Mouse (Mus musculus) liver, embryonic 14.5 days (tissue): Measurements from ENCODE around the gene Mnd1. TPM values are rescaled to one million over a fixed set of nuclear protein-coding genes. Genes with fewer than 3 reads are reported as not detected.

Experiments used
- ATAC-seq: fragments of 200-750 bp; cut with Nextera tagmentation; 2 replicates; pipeline ENCODE4 v1.8.0; 2017; ENCODE audit warnings: moderate number of reproducible peaks, mild to moderate bottlenecking, moderate library complexity; ENCODE audit not compliant: insufficient read depth
- DNase-seq, 3 experiments: peaks; one replicate each; pipeline ENCODE4 v3.0.0-alpha.2; 2012 to 2013; ENCODE audit warnings: low read depth in 3 of 3, low spot score in 3 of 3
- H3K27ac ChIP-seq: fragments of 300-500 bp; sonication (generic); 2 replicates; pipeline ENCODE4 v1.5.1; 2014; ENCODE audit warnings: moderate library complexity, mild to moderate bottlenecking, control low read depth, inconsistent platforms
- H3K27me3 ChIP-seq: fragments of 300-500 bp; sonication (generic); 2 replicates; pipeline ENCODE4 v1.6.1; 2014; ENCODE audit warnings: mild to moderate bottlenecking, low read length, moderate library complexity; ENCODE audit not compliant: control insufficient read depth, insufficient read depth
- H3K36me3 ChIP-seq: fragments of 300-500 bp; sonication (generic); replicated peaks from 2 replicates; pipeline ENCODE4 v1.6.1; 2014; ENCODE audit warnings: low read depth; ENCODE audit not compliant: control insufficient read depth, insufficient read depth
- H3K4me1 ChIP-seq, 2 experiments: fragments of 200-500 bp in 1 of 2; fragments of 300-500 bp in 1 of 2; sonication (generic) in 1 of 2; replicated peaks; 2 replicates each; pipeline ENCODE4 v1.6.1; 2012 to 2014; ENCODE audit warnings: antibody characterized with exemption in 1 of 2, inconsistent platforms in 1 of 2, low read length in 1 of 2; ENCODE audit not compliant: control insufficient read depth in 2 of 2, insufficient read depth in 2 of 2
- H3K4me2 ChIP-seq: fragments of 300-500 bp; sonication (generic); 2 replicates; pipeline ENCODE4 v1.6.1; 2014; ENCODE audit warnings: low read depth, mild to moderate bottlenecking, control low read depth, moderate library complexity
- H3K4me3 ChIP-seq, 2 experiments: fragments of 200-500 bp in 1 of 2; fragments of 300-500 bp in 1 of 2; sonication (generic) in 1 of 2; 2 replicates each; pipeline ENCODE4 v1.5.1; 2012 to 2014; ENCODE audit warnings: low read depth in 2 of 2, low read length in 2 of 2, mild to moderate bottlenecking in 2 of 2, control low read depth in 1 of 2, inconsistent platforms in 1 of 2, moderate library complexity in 1 of 2; ENCODE audit not compliant: insufficient read depth in 1 of 2
- H3K9ac ChIP-seq: fragments of 300-500 bp; sonication (generic); replicated peaks from 2 replicates; pipeline ENCODE4 v1.6.1; 2014; ENCODE audit warnings: mild to moderate bottlenecking, control low read depth, moderate library complexity
- H3K9me3 ChIP-seq: fragments of 300-500 bp; sonication (generic); 2 replicates; pipeline ENCODE4 v1.6.1; 2016; ENCODE audit warnings: low read length, mixed read lengths; ENCODE audit not compliant: control insufficient read depth
- CTCF ChIP-seq: IDR thresholded peaks from 2 replicates; pipeline ENCODE4 v1.5.1; 2016; ENCODE audit warnings: antibody characterized with exemption, low read depth, control low read depth
- EP300 ChIP-seq: IDR thresholded peaks from 2 replicates; pipeline ENCODE4 v1.6.1; 2016; ENCODE audit warnings: antibody characterized with exemption, low read depth
- WGBS: fragments of 180-500 bp; shearing (Covaris S2); extraction: QIAGEN DNeasy Blood & Tissue Kit; methylation state at CpG from one replicate; pipeline ENCODE4 v1.1.7; 2014; ENCODE audit not compliant: insufficient replicate concordance; 5-methylcytosine and 5-hydroxymethylcytosine counted together
- polyA plus RNA-seq, 2 experiments: library from polyadenylated mRNA; depleted of rRNA in 1 of 2; stranded (reverse) in 1 of 2; unstranded in 1 of 2; fragments of >200 nt; fragmentation: Nextera tagmentation in 1 of 2; extraction: Ambion mirVana in 1 of 2; gene quantifications; 2 replicates each; pipeline versions ENCODE4 v1.2.1 to v1.2.3; 2012 to 2014

Gene Mnd1
- polyA plus RNA-seq, 2 experiments = 6.2 TPM

DNA sequence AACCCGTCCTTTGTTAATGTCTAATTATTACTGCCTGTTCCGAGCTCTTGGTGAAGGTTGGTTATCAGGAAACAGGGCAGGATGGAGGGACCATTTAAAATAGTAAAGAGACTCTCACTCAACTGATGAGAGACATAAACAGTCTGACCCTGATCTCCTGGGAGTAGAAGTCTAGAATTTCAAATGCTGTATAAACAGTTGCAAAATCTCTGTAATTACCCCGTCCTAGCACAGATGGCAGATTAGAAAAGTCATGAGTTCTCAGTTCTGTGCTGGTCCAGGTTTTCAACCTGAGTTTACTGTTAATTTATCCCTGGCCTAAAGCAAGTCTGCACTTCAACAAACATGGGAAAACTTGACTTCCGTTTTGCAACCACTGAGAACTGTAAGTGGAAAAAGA is 95.5 kb downstream of the Mnd1 start:
- Histone ChIP-seq H3K4me3 (no peak overlapping the region), H3K9ac (no peak overlapping the region), H3K9me3 (no peaks in the 10 kb centered on the region), H3K4me1 (no peaks in the 10 kb centered on the region), H3K27me3 (no peaks in the 10 kb centered on the region), H3K27ac (no peak overlapping the region), H3K4me2 (no peak overlapping the region), H3K36me3 (no peaks in the 10 kb centered on the region)
- WGBS = 46% methylated on average over 4 of the region's 4 CpGs
- TF ChIP-seq CTCF = no peak
- TF ChIP-seq EP300 = no peak
- DNase-seq (no peak), ATAC-seq (no peak)

DNA sequence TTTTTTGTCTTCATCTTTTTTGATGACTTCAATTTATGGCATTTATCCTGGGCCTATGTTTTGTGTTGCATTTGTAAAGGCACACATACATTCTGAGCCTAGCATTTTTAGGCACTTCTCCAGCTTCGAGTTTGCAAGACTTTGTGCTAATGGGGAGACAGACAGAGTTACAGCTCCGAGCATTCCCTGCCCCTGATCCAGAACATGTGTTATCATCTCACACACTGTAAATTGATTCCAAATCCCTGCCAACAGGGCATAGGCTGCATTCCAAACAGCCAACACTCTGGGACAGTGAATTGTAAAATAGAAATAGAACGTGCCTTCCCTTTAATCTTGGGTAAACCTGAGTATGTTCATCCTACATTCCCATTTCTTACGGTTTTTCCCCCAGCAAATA is 95.9 kb downstream of the Mnd1 start:
- H3K4me1 ChIP-seq = no peaks in the 10 kb centered on the region
- TF ChIP-seq CTCF (no peak), EP300 (no peak)
- no peaks in the 10 kb centered on the region for H3K9me3 ChIP-seq
- WGBS = 61% methylated on average over 4 of the region's 4 CpGs
- H3K4me3 ChIP-seq = no peak overlapping the region
- no peaks in the 10 kb centered on the region for H3K36me3 ChIP-seq
- ATAC-seq (no peak), DNase-seq (no peak)
- no peaks in the 10 kb centered on the region for H3K27me3 ChIP-seq
- no peak overlapping the region for H3K27ac ChIP-seq
- no peak overlapping the region for H3K4me2 ChIP-seq
- no peak overlapping the region for H3K9ac ChIP-seq

DNA sequence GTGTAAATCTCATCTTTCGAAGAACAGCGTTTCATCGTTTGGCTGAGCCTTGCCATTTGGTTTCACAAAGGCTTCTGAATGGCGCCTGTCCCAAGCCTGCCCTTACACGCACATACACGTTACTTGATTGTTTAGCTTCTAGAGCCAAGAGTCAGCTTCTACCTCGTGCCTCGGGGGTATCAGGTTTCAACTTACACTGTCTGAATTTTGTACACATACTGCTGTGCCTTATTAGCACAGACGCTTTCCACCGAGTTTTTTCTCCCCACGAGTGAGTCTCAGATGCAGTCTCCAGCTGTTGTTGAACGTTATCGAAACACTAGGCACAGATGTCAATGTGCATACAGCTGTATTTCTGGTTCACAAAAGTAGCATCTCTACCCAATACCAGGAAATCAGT is 96.3 kb downstream of the Mnd1 start:
- Histone ChIP-seq H3K36me3 (no peaks in the 10 kb centered on the region), H3K4me3 (no peak overlapping the region), H3K27me3 (no peaks in the 10 kb centered on the region), H3K27ac (no peak overlapping the region), H3K9me3 (no peaks in the 10 kb centered on the region), H3K4me1 (no peaks in the 10 kb centered on the region), H3K4me2 (no peak overlapping the region), H3K9ac (no peak overlapping the region)
- no peak for DNase-seq
- 73% methylated on average over 13 of the region's 13 CpGs for WGBS
- no peak for TF ChIP-seq EP300
- TF ChIP-seq CTCF = no peak
- ATAC-seq = no peak

DNA sequence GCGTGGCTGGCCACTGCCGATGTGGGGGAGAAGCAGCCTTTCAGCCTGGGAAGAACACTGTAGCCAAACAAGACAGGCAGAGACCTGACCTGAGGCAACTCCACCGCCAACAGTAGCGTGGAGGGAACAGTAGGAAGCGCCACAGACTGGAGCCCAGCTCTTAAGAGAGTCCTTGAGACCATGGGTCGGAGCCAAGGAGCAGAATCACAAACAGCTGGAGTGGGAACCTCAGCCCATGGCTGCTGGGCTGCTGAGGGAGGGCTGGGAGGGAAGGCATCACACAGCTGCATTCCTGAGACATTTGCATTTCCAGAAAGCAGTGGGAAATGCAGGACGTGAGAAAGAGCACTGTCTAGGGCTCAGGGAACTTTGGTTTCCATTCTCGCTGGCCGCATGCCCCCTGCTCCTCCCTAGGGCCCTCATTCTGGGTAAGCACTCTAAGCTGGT is 106.8 kb downstream of the Mnd1 start:
- H3K27me3 ChIP-seq = no peaks in the 10 kb centered on the region
- H3K4me2 ChIP-seq = no peak overlapping the region
- H3K4me3 ChIP-seq = no peak overlapping the region
- ATAC-seq = no peak
- 48% methylated on average over 9 of the region's 9 CpGs for WGBS
- no peak overlapping the region for H3K9ac ChIP-seq
- no peak for TF ChIP-seq EP300
- no peak for TF ChIP-seq CTCF
- no peaks in the 10 kb centered on the region for H3K36me3 ChIP-seq
- H3K9me3 ChIP-seq = no peaks in the 10 kb centered on the region
- peaks cover 0 to 4% of the 10 kb centered on the region in 2 experiments; a peak in 1 of 4 replicates for H3K4me1 ChIP-seq
- no peak for DNase-seq
- H3K27ac ChIP-seq = no peak overlapping the region

DNA sequence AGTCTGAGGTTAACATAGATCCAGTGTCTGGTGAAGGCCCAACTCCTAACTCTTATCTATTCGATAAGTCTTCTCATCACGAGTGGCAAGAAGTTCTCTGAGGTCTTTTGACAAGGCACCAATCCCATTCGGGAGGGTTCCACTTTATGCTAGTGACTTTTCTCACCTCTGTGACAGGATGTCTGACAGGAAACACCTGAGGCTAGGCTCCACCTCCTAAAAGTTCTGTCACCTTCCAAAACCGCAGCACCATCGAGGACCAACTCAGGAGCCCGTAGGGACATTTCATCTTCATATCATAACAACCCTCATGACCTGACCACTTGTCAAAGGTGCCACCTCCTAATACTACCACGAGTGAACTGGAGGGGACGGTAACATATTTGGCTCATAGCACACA is 109.4 kb downstream of the Mnd1 start:
- Histone ChIP-seq H3K9me3 (no peaks in the 10 kb centered on the region), H3K27me3 (no peaks in the 10 kb centered on the region), H3K4me3 (no peak overlapping the region), H3K9ac (no peak overlapping the region), H3K27ac (no peak overlapping the region), H3K4me1 (peaks cover 11 to 14% of the 10 kb centered on the region in 2 experiments), H3K4me2 (no peak overlapping the region), H3K36me3 (no peaks in the 10 kb centered on the region)
- WGBS = 62% methylated on average over 8 of the region's 8 CpGs
- no peak for TF ChIP-seq EP300
- no peak for TF ChIP-seq CTCF
- DNase-seq = no peak
- ATAC-seq = no peak
